Mouse (Mus musculus) ovary, adult 18-20 months (tissue): ENCODE data around the gene Dnah9.
A peak's percentile ranks its signal among the peaks of the same experiment; 100 is the strongest.

Experiments used
- DNase-seq: peaks from one replicate; pipeline ENCODE4 v3.0.0; 2022; ENCODE audit warnings: low spot score, mixed read lengths

Dnah9 gene

DNA sequence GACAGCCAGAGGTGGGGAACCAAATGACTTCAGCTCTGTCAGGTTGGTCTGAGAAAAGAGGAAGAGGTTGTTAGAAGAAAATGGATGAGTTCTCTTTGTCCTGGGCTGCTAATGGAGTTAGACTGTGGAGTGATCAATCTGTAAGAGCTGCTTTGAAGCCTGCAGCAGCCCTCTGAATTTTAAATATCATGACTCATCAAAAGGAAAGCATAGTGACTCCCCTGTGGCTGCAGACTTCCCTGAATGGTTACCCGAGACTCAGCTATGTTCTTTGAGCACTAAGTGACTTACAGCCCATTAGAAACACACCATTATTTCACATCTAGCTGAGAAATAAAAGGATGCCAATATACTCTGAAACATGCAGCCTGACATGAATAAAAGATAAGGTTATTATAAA, 240.4 kb downstream of the Dnah9 start:
- no peak for DNase-seq

DNA sequence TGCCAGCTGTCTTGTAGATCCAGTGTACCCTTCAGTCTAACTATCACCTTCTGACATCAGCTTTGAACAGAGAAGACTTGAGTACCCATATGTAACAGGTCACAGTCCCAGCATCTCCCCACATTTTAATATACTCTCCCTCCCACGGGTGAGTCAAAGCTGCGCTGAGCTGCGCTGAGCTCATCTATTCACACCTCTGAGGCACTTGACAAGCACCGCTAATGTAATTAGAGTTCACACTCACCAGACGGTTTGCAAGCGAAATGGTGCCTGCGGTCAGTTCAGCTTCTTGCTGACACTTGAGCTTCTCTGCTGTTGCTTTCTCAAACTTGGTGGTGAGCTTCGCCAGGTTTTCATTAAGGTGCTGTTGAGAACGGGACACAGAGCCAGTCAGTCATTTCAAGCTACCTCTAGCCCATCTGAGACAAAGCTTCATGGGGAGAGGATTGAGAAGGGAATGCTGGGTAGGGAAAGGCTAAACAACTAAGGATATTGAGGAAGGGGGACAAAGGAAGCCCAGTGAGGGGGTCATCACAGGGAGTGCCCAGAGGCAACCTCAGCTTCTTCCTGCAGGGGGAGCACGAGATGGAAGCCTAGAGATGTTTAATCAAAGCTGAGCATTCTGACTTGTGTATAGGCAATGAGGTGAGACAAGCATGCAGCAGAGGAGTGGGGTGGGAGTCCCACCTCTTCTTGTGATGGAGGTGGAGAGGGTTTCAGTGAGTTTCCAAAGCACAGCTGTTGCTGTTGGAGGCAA, 249.7 kb downstream of the Dnah9 start:
- DNase-seq: no peak

DNA sequence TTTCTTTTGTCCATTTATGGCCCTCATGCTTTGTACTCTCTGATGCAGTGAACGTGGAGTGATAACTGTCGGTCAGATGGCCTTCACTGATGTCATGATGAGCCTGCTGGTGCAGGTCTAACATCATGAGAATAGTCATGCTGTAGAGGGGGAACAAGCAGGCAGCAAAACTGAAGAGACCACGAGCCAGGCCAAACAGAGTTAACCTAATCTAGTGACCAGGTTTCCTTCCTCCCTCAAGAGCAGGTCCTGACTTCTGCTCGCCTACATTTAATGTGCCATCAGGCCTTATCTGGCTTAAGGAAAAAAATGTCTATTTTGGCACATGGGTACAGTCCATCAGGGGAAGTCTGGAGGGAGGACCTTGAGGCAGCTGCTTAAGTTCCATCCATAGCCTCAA, 259.2 kb downstream of the Dnah9 start:
- no peak for DNase-seq

DNA sequence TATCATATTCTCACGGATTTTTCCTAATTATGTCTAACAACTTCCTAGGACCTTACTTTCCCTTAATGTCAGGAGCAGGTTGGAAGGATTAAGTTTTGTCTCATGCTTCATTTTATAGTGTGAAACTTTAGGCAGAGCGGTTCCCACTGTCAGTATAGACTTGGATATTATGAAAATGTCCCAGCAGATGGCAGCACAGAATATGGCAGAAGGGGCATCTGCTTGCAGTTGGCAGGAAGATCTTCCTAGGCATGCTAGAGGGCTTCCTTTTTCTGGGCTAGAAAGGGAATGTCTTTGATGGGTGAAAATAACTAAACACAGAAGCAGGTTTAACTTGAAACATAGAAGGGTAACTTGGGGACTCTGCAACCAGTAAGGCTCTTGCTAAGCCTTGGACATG, 262.9 kb downstream of the Dnah9 start:
- DNase-seq: no peak

DNA sequence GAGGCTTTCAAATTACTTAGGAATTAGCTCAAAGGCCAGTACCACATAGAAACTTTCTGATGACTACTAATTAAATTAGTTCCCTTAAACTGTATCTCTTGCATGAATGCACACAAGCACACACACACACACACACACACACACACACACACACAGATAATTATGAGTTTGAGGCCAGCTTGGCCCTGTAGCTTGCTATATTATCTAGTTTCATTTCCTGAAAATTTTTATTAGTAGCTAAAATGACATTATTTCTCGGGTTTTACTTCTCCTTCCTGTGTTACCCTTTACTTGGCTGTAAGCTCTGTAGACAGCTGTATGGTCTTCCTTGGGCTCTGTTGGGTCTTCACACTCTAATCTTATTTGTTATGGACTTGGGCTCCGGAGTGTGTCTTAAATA, 264.4 kb downstream of the Dnah9 start:
- no peak for DNase-seq

DNA sequence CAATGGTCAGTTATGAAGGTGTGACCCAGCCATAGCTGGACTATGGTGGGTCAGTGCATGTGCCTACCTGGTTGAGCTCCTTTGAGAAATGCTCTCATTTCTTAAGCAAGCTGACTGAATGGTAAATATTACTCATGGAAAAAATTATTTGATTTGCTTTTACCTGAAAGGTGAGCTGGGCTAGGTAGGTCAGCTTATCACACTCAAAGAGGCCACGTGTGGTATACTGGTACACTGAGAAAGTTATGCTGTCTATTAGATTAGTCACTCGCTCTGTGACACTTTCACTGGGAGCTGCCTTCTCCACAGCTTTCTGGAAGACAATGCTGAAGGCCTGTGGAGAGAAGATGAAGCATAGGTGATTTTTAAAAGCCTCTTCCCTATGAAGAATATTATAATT, 286.9 kb downstream of the Dnah9 start:
- DNase-seq: no peak

DNA sequence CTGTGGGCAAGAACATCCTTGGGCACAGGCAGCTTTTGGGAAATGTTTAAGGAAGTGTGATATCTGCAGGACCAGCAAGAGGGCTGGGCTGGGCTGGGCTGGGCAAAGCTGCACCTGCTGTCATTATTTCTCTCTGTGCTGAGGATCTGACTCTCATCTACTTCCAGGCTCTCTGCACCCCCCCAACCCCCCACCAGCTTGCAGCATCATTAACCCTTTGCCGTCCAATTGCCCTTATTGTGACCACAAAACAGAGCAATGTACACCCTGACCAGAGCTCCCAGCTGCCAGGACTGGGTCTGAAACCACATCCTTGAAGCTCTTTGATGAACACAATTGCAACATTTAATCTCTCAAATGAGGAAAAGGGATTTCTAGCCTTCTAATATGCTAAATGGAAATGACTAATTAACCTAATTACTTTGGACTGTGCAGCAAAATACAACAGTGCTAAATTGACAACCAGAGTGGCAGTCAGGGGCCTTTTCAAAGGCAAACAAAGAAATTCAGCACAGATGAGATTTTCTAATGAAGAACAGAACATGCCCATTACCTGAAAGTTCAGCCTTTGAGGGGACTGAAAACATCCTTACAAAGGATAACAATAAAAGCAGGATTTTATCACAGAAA, 291.1 kb downstream of the Dnah9 start:
- DNase-seq: no peak

DNA sequence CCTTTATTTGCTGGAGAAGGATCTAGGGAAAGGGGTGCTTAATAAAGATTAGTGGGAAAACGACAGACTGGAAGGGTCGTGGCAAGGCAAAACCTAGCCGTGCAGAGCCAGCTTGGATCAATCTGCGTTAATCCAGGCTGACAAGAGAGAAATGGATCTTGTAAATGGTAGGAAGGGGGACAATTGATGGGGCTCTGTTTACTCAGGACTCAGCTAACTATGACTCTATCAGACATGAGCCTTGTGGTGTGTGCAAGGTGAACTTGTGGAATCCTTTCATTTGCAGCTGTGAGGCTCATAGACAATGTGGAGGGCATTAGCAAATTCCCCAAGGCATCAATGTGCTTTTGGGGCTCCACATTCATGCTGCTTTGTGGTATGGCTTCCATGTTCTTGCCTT, 306.9 kb downstream of the Dnah9 start:
- no peak for DNase-seq

DNA sequence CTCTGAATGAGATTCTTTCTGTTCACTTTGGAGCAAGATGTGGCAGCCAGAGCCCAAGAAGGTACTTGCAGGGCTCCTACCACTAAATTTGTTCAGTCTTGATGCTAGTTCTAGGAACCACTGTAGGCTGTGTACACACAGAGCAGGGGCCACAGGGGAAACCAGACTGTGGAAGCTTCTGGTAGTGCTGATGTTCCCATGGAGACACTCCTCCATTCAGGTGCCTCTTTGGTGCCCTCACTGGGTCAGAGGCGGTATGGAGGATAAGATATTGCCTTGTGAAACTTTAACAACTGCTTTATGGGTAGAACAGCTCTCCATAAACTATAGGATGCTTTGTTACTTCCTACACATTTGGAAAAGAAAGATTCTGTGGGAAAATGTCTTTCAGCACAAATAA, 316.3 kb downstream of the Dnah9 start:
- no peak for DNase-seq

DNA sequence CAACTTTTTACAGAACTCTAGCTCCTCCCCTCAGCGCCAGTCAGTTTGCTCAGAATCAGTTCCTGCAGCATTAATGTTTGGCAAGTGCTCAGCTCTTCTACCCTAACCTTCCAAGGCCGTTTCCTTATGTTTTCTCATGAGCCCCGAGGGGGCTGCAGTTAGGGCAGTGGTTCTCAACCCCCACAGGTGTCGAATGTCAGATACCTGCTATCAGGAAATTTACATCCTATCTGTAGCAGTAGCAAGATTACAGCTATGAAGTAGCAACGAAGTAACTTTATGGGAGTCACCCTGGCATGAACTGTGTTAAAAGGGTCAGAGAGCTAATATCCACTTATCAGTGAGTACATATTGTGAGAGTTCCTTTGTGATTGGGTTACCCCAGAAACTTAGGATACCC, 321.9 kb downstream of the Dnah9 start:
- no peak for DNase-seq

DNA sequence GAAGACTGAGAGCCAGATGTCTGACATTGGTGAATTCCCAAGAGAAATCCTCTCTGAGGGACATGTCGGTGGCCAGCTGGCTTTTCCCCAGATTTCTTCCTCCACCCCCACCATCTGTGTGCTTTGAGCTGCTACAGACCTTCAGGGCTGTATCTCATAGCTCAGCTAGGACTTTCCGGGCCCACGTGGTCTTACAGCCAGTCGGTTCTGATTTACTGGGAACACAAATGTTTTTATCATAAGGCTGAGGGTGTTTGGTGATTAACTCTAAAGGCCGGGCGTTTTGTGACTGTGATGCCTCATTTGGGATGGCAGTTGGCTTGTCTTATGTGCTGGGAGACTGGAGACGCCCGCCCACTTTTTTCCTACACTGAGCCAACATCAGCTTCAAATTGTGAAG, 329.4 kb downstream of the Dnah9 start:
- DNase-seq: peak; percentile 6

DNA sequence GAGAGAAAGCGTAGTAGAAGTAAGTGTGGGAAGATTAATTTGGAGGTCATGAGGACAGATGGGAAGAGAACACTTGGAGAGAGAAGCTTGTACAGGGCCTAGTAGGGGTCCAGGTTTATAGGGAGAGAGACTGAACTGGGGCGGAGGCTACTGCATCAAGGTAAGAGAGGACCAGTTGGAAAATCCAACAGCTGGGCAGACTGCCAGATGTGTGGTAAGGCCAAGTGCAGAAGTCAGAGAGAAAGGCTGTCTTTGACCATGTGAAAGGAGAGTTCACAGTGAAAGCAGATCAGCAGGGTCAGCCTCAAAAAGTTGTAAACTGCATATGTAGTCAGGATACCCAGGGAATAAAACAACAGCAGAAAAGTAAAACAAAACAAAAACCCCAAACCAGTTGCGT, 343.8 kb downstream of the Dnah9 start:
- DNase-seq: no peak

DNA sequence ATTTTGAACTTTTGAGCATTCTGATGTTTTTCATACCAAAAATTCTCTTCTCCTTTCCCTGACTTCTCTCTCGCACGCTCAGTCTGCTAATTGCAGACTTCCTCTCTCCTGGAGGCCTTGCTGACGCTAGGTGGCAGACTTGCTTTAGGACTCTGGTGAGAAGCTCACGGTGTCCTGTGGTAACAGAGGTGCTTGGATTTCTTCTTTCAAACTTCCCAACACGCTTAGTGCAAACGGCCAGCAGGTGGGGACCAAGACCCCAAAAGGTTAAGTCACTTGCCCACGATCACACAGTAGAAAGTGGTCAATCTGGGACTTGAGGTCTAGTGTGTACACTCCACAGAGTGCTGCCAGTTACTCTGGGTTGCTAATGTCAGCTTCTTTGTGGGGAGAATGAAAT, 347.5 kb downstream of the Dnah9 start:
- peak; percentile 41 for DNase-seq

DNA sequence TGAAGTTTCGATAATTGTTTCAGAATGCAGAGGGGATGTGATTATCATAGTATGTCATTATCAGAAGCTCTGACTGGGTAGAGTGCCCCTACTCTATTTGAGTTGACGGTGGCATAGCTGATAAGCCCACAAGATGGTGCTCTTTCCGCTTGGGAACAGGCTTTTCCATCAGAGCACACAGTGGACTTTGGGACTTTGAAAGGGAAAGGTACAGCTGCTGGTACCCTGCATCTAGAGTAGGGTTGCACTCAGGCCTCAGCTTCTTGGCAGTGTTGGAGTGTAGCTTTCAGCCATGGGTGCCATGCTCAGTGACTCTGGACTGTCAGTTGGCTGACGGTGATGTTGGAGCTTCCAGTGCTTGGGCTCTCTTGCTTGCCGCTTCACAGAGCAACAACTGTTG, 348.1 kb downstream of the Dnah9 start:
- DNase-seq: no peak

DNA sequence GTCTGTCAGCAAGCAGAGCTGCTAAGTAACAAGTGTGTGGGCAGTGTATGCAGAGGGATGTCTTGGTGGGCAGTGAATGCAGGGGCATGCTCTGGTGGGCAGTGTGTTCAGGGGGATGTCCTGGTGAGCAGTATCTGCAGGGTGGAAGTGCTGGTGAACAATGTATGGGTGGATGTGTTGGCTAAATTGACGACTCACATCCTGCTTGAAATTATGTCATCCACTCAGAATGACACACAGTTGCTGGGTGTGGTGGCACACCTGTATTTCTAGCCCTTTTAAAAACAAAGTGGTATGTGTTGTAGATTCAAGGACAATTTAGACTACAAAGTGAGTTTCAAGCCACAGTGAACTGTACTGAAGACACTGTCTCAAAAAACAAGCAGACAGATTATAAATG, 350.2 kb downstream of the Dnah9 start:
- DNase-seq: no peak

DNA sequence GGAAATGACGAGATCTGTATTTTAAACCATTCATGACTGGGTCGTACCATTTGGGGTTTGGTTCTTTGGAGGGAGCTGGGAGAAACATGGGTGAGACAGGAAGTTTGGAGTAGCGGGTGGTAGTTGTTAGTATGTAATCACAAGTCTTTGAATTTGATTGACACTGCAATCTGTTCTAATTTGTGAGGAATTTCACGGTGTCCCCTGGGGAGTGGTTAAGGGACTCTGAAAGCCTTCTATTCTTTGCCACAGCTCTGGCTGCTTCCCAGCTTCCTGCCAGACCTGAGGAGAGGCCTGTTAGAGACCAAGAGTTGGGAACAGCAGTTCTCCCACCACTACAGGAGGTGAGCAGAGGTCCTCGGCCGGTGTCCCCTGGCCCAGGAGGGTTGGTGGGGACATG, 352.1 kb downstream of the Dnah9 start:
- DNase-seq: no peak

DNA sequence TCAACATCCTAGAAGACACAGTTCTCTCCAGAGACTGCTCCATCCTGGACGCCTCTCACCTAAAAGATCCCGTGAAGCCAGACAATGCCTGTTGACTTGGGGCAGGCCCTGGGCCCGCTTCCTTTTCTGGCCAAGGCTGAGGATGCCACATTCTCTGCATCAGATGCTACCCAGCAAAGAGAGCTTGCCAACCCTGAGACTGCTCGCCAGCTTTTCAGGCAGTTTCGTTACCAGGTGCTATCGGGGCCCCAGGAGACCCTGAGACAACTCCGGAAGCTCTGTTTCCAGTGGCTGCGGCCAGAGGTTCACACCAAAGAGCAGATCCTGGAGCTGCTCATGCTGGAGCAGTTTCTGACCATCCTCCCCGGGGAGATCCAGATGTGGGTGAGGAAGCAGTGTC, 354.0 kb downstream of the Dnah9 start:
- DNase-seq: no peak

DNA sequence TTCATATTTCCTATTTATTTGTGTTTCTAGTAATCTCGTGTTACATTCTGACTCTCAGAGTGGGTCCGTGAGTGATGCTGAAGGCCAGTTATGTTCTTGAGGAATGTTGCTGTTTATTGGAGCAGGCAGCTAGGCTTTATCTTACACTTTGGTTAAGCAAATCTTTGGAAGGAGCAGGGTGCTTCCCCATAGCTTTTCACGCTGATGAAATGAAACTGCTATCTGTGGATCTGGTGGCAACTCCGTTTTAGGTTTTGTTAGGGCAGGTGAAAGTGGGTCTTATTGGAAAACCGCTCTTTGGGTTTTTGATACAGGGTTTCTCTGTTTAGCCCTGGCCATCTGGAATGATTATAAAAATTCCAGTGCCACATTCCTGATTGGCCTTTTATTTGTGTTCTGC, 356.3 kb downstream of the Dnah9 start:
- DNase-seq: no peak

DNA sequence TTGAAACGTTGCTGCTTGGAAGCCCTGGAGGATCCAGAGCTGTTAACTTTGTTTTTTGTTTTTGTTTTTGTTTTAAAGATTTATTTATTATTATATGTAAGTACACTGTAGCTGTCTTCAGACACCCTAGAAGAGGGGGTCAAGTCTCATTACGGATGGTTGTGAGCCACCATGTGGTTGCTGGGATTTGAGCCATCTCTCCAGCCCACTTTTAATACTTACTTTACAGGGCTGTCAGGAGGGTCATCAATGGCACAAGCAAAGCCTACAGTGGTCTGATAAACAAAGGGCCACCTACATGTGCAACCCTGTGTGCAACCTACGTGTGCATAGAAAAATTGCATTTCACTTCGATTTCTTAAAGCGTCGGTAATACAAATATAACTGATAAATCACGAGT, 360.8 kb downstream of the Dnah9 start:
- DNase-seq: no peak

DNA sequence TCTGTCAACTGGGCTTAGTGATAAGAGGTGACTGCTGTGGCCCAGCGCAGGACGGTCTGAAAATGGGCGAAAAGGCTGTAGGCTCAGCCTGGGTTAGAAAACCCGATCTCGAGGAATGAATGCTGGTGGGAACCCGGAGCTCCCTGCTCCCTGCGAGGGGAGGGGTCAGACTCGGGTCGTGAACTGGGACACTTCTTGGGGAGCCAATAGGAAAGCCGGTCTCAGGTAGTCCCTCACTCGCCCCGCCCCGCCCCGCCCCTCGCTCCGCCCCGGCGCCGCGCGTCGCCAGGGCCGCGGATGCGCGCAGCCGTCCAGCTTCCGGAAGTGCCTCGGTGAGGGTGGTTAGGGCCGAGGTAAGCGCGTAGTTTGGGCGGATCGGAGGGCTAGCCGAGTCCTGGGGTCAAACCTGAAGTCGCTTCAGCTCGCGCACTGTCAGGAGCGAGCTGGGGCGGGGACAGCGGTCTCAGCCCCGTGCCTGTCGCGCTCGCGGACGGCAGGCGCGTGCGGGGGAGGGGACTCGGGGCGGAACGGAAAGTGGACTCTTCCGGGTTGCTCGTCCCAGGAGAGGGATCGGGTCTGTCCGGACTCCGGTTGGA, 361.3 kb downstream of the Dnah9 start, which contains the start of gene Zkscan6:
TSS of gene Zkscan6 (plus strand) at position 267 of the 596 bp plus-strand sequence.
- DNase-seq: peak; percentile 85

DNA sequence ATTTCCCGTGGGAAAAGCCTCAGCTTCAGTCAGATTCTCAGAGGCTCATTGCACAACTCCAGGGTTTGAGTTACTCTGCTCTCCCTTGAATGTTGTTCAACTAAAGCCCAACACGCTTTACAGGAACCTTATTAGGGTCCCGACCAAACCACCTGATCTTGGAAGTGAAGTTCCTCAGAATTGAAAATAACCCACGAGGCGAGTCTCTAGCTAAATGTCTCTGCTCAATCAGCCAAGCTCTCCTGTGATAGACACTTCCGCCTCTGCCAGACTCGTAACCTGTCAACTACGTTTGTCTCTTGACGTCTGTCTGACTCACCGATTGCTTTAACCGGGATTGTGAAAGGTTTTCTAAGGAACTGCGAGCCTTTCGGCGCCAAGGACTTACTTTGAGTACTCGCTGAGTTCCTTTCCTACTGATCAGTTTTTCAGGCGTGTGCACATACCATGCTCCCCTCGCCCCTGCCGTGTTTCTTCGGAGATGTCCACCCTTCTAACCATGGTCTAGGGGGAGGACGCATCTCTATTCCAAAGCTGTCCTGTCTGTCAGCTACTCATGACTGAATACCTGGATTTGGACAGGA, 361.9 kb downstream of the Dnah9 start:
- DNase-seq: peak; percentile 13

DNA sequence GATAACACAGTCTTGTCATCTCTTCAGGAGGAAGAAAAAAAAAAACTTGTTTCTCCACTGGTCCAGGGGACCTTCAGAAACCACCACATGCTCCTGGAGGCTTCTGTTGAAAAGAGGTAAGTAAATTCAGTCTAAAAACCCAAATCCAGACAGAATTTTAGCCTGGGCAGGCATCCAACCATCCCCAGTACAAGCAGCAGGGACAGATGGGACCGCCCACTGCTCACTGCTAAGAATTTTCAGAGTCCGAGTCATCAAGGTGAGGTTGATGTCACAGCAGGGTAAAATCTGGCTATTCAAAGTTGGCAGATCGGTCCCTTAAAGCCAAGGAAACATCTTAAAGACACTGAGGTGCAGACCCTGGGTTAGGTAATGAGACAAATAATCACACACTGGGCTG, 366.5 kb downstream of the Dnah9 start:
- no peak for DNase-seq

DNA sequence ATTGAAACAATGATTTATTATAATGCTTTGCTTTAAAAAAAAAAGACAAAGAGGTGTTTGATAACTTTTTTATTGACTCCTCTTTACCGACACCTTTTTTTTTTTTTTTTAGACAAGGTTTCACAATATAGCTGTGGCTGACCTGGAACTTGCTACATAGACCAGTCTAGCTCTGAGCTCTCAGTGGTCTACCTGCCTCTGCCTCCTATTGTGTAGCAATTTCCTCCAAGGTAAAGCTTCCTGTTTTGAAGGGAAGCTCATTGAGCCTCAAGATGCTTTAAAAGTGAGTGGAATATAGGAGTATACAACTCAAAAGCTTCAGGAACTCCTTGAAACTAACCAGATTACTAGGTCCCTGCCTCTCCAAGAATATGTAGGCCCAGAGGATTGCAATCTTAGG, 372.5 kb downstream of the Dnah9 start:
- DNase-seq: no peak
